Mouse (Mus musculus): ENCODE data around the gene A030005K14Rik.

A030005K14Rik gene

GRCm38 (mm10) chr1:83036892-83037667 is 22.1 kb downstream of the A030005K14Rik start:
- no peak for DNase-seq (ENCODE audit: low read depth, low spot score)

DNA sequence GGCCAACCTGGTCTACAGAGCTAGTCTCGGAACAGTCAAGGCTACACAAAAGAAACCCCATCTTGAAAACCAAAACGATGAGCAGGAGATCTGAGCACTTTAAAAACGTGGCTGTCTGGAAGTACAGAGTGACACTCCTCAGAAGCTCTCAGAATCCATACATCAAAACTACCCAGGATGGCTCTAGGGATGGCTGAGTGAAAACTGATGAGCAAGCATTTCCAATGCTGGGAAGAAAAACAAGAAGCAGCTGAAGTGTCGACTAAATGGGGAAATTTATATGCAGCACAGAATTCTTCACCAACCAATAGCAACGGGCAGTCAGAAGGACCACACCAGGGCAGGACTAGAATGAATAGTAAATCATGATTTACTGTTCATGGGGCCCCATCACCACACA is 24.7 kb downstream of the A030005K14Rik start:
- DNase-seq (ENCODE audit: low read depth, low spot score) = no peak

DNA sequence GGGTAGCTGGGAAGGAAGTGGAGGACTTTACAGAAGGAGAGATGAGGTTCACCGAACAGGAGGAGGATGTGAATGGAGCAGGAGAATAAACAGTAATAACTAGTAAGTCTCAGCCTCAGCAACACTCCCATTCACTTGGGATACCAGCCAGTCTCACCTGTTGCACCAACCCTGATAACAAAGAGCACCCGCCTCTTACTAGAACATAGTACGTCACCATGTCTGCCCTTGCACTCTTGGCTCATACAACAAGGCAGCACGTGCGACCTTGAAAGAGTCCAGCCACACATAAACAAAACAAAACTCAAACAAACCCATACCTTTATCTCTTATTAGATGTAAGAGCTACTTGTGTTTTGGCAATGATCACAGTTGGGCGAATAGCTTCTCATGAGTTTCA is 26.7 kb downstream of the A030005K14Rik start:
- DNase-seq (ENCODE audit: low read depth, low spot score) = no peak

DNA sequence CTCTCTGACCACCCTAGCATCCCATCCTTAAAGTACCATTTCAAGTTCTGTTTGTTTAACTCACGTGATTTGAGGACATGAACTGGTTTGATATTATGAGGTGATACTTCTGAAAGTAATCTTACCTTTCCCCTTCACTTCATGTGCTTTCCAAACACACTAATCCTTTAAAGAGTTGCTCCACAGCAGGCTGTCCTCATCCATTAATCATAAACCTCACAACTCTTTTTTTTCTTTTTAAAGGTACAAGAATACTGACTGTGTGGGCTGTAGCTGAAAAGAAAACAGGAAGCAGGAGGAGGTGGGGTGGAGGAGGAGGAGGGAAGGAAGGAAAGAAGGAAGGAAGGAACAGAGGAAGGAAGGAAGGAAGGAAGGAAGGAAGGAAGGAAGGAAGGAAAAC is 27.2 kb downstream of the A030005K14Rik start:
- DNase-seq (ENCODE audit: low read depth, low spot score) = no peak

DNA sequence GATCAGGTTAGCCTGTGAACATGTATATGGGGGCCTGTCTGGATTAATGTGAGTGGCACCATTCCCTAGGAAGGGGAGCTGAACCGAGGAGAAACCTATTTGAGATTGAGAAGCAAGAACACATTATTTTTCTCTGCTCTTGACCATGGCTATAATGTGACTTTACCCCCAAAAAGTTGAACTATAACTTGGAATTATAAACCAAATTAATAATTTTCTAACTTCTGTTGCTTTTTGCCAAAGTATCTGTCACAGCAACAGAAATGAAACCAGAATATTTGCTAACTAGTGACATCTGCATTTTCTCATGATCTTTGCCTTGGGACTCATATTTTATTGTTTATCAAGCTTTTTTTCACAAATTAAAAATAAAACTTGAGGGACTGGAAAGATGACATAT is 42.6 kb downstream of the A030005K14Rik start:
- DNase-seq (ENCODE audit: low read depth, low spot score) = no peak

- no peak for DNase-seq (ENCODE audit: low read depth, low spot score)
These were observed 43.8 kb downstream of the A030005K14Rik start for GRCm38 (mm10) chr1:83015329-83015879.

DNA sequence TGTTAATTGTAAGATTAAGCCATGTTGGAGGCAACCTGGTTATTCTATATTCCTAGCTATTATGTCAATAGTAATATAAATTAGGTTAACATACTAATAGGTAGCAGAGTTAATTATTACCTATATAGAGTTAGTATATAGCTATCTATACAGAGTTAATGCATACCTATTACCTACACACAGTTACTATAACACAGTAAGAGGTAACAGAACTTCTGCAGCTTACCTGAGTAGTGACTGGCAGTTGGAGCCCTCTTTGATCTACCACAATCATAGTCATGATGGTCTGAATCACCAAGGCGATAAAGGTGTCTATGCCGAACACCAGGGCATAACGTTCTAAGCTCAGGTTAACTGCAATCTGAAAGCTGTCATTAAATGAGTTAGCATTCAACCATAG is 44.7 kb downstream of the A030005K14Rik start:
- DNase-seq (ENCODE audit: low read depth, low spot score) = no peak
